Mouse (Mus musculus) cerebellum, adult 2 months (tissue): ENCODE data around the gene Epsti1. TPM values are rescaled to one million over a fixed set of nuclear protein-coding genes. Genes with fewer than 3 reads are reported as not detected.

Experiments used
- DNase-seq, 2 experiments: peaks; one replicate each; pipeline ENCODE4 v3.0.0; 2021
- H3K27ac ChIP-seq: fragments of 200-500 bp; 2 replicates; pipeline ENCODE4 v1.5.1; 2012; ENCODE audit warnings: low read length, control low read depth, inconsistent platforms; ENCODE audit not compliant: insufficient read depth
- H3K27me3 ChIP-seq: fragments of 200-500 bp; 2 replicates; pipeline ENCODE4 v1.6.1; 2012; ENCODE audit warnings: inconsistent platforms, mild to moderate bottlenecking, low read length, moderate library complexity; ENCODE audit not compliant: control insufficient read depth, insufficient read depth
- H3K4me1 ChIP-seq: fragments of 200-500 bp; 2 replicates; pipeline ENCODE4 v1.6.1; 2011; ENCODE audit warnings: low read length; ENCODE audit not compliant: control insufficient read depth, insufficient read depth
- H3K4me3 ChIP-seq: fragments of 200-500 bp; replicated peaks from 2 replicates; pipeline ENCODE3; 2011; ENCODE audit warnings: mild to moderate bottlenecking, low read depth, low read length, control low read depth; ENCODE audit not compliant: insufficient read depth
- CTCF ChIP-seq: fragments of 200-500 bp; IDR thresholded peaks from 2 replicates; pipeline ENCODE4 v1.5.1; 2011; ENCODE audit warnings: low read depth, mild to moderate bottlenecking, control low read depth, low read length, moderate library complexity, borderline replicate concordance; ENCODE audit not compliant: insufficient read depth
- POLR2A ChIP-seq: fragments of 200-500 bp; IDR thresholded peaks from 2 replicates; pipeline ENCODE4 v1.6.1; 2011; ENCODE audit warnings: low read length, control low read depth, borderline replicate concordance; ENCODE audit not compliant: insufficient read depth
- WGBS: fragments of 180-500 bp; shearing (Covaris S2); methylation state at CpG from one replicate; pipeline ENCODE4 v1.1.7; 2018; 5-methylcytosine and 5-hydroxymethylcytosine counted together
- polyA plus RNA-seq: library from polyadenylated mRNA; depleted of rRNA; stranded (reverse); fragments of >200 nt; gene quantifications from 2 replicates; pipeline ENCODE4 v1.2.3, GENCODE M21; 2012

Gene Epsti1
- polyA plus RNA-seq, 1 experiment = 0.28 TPM

DNA sequence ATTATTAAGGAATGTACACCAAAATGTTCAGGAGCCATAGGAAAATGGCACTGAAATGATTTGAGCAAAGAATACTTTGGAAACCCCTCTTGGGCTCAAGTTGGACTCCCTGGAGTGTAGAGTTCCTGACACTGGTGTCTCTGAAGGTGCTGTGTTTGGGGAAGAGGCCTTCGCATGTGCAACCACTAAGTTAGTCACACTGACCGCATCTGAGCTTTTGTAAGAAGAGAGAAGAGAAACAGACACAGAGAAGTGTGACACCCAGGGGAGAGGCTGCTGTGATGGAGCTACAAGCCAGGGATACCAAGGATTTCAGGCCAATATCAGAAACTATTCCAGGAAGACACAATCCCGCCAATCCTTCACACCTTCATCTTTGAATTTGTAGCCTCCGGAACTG, 17.1 kb upstream of the Epsti1 start:
- no peaks in the 10 kb centered on the region for H3K27me3 ChIP-seq
- no peak overlapping the region for H3K27ac ChIP-seq
- TF ChIP-seq CTCF (no peak), POLR2A (no peak)
- WGBS = 88% methylated on average over 4 of the region's 4 CpGs
- H3K4me3 ChIP-seq = no peak overlapping the region
- no peak for DNase-seq
- 0 out of 2 replicates have a peak, but pooled peaks cover 3% of the 10 kb centered on the region for H3K4me1 ChIP-seq

DNA sequence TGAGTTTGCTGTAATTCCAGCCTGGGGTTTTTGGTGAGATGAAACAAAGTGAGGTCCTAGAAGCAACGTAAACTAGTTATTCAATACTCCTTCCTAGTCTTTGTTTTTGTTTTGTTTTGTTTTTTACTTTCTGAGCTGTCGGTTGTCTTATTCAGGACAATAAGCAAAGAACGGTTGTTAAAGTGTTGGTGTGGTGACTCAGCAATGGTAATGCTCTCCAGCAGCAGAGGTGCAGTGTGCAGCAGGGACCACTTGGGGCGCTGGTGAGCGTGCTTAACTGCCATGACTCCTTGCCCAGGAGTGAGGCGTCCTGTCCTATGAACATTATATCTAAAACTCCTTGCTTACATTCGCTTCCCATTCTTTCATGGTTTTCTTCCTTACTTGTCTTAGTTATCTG, 14.1 kb upstream of the Epsti1 start:
- H3K4me1 ChIP-seq = no peaks in the 10 kb centered on the region

DNA sequence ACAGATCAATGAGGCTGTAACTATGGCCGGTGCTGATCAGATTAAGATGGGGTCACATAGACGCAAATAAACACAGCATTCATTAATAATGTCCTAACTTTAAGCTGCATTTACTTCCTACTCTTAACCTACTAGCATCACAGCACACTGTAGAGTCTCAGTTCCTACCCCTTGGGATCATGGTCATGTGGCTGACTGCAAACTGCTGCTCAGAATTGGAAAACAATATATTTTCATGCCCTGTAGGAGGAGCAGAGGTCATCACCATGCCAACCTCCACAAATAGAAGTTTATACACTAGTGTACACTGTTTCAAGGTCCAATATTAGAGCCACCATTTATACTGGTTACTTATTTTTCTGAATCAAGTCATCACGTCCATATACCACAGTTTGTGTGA, 8.1 kb upstream of the Epsti1 start:
- Histone ChIP-seq H3K4me3 (no peak overlapping the region), H3K27ac (no peak overlapping the region), H3K4me1 (no peaks in the 10 kb centered on the region), H3K27me3 (no peaks in the 10 kb centered on the region)
- 94% methylated on average over 3 of the region's 3 CpGs for WGBS
- no peak for DNase-seq
- TF ChIP-seq CTCF = no peak
- no peak for TF ChIP-seq POLR2A

More for the DNA sequence above, 14.1 kb upstream of the Epsti1 start:
- H3K27me3 ChIP-seq = no peaks in the 10 kb centered on the region
- H3K4me3 ChIP-seq = no peak overlapping the region
- no peak for DNase-seq
- TF ChIP-seq CTCF (no peak), POLR2A (no peak)
- no peak overlapping the region for H3K27ac ChIP-seq
- 87% methylated on average over 7 of the region's 7 CpGs for WGBS

DNA sequence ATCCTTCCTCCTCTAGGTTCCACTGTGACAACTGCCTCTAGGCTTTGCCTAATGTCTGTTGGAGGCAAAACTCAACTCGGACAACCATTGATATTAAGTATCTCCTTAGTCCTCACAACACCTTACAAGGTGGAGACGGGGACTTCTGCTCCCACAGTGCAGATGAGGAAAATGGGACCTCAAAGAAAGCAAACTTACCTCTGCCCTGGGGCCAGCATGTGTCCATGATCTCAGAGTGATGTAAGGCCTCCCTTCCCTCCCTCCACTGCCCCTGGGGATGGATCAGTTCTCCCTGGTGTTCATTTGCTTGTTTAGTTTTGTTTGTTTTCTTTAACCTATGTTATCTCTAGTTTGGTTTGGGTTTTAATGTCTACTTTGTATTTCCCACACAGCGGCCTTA, 1.5 kb upstream of the Epsti1 start:
- Histone ChIP-seq H3K27ac (no peak overlapping the region), H3K4me1 (no peaks in the 10 kb centered on the region), H3K4me3 (no peak overlapping the region), H3K27me3 (no peaks in the 10 kb centered on the region)
- no peak for DNase-seq
- TF ChIP-seq POLR2A (no peak), CTCF (no peak)
- WGBS = 97% methylated on average over 3 of the region's 3 CpGs

DNA sequence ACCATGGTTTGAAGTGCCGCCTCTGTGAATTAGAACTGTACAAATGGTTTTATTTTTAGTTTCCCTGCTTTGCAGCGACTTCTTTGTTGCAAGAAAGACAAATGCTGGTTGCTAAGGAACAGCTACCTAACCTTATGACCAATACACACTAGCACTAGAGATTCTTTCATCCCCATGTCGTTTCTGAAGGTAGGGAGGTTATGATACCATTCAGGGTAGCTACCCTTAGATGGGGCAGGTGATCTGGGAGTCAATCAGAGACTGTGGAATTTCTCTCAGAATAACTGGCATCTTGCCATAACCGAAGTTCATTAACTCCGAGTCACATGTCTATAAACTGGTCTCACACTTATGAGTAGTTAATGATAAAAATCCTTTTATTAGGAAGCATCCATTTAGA, 1.4 kb downstream of the Epsti1 start:
- WGBS = 67% methylated on average over 5 of the region's 5 CpGs
- Histone ChIP-seq H3K27me3 (no peaks in the 10 kb centered on the region), H3K27ac (no peak overlapping the region), H3K4me1 (no peaks in the 10 kb centered on the region), H3K4me3 (no peak overlapping the region)
- no peak for DNase-seq
- no peak for TF ChIP-seq CTCF
- no peak for TF ChIP-seq POLR2A

DNA sequence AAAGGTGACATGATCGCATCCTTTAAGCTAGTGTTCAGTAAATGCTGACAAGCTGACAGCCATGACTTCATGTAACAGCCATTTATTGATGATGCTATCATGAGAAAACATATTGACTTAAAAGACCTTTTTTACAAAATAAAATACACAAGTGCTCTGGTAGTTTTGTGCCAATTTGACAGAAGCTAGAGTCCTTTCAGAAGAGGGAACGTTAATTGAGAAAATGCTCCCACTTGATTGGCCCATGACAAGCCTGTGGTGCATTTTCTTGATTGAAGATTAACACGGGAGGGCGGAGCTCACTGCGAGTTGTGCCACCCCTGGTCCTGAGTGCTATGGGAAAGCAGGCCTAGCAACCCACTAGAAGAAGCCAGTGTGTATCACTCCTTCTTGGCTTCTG, 2.5 kb downstream of the Epsti1 start:
- Histone ChIP-seq H3K27me3 (no peaks in the 10 kb centered on the region), H3K27ac (no peak overlapping the region), H3K4me1 (no peaks in the 10 kb centered on the region), H3K4me3 (no peak overlapping the region)
- no peak for TF ChIP-seq CTCF
- TF ChIP-seq POLR2A = no peak
- 89% methylated on average over 5 of the region's 5 CpGs for WGBS
- no peak for DNase-seq

DNA sequence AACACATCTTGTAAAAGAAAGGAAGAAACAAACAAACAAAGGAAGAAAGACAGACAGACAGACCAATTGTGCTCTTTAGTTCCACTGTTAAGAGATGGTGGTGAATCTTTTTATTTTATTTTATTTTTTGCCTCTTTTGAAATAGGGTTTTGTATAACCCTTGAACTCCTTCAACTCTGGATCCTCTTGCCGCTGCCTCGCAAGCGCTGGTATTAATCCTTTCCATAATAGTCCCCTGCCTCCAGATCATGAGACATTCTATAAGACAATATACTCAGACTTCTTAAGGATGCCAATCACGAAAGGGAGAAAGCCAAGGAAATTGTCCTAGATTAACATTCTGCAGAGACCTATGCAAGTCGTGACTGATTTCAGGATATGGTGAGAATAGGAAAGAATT, 11.7 kb downstream of the Epsti1 start:
- no peaks in the 10 kb centered on the region for H3K4me1 ChIP-seq
- no peaks in the 10 kb centered on the region for H3K27me3 ChIP-seq
- no peak for DNase-seq
- no peak for TF ChIP-seq CTCF
- TF ChIP-seq POLR2A = no peak
- 77% methylated on average over 5 of the region's 5 CpGs for WGBS
- no peak overlapping the region for H3K4me3 ChIP-seq
- no peak overlapping the region for H3K27ac ChIP-seq

DNA sequence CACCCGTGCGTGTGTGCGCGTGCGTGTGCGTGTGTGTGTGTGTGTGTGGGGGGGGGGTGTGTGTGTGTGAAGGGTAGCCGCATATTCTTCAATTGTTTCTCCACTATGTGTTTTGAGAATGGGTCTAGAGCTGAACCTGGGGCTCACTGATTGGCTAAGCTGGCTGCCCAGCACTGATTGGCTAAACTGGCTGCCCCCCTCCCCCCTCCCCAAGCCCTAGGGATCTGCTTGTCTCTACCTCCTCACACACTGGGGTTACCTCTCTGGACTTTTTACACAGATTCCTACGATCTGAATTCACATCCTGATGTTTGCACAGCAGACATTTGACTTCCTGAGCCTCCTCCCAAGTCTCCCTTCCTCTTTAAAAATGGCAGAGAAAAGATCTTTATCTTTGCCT, 17.6 kb downstream of the Epsti1 start:
- no peaks in the 10 kb centered on the region for H3K27me3 ChIP-seq
- no peak overlapping the region for H3K4me3 ChIP-seq
- H3K4me1 ChIP-seq = no peaks in the 10 kb centered on the region
- TF ChIP-seq CTCF = no peak
- DNase-seq = no peak
- H3K27ac ChIP-seq = no peak overlapping the region
- 96% methylated on average over 8 of the region's 8 CpGs for WGBS

DNA sequence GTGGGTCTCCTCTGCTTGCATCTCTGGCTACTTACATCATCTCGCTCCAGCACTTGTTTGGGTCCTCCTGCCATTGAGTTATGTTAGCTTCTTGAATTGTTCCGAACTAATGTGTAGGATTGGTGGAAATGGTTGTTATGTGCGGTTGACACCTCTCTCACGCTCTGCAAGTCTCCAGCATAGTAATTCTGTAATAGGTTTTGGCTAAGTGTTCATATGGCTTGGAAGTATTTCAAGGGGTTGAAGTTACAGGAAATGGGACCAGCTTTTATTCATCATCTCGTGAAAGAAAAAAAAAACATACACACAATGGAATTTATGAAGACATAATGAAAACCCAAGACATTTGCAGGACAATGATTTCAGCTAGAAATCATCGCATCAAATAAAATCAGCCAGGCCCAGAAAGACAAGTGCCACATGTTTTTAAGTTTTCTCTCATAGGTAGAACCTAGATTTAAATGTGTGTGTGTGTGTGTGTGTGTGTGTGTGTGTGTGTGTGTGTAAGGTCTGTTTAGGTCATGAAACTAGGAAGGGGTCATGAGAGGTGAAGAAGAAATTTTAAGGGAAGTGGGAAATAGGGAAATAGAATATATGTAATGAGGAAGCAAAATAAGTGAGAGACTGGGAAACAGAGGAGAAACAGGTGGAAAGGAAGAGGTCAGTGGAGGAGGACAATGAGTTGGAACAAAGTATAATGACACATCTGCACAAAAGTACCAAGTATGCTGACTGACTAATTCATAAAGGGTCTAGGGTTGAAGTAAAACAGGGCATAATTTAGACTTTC, 19.2 kb downstream of the Epsti1 start:
- DNase-seq = no peak
- no peak overlapping the region for H3K4me3 ChIP-seq
- no peak overlapping the region for H3K27ac ChIP-seq
- H3K27me3 ChIP-seq = no peaks in the 10 kb centered on the region
- WGBS = 88% methylated on average over 6 of the region's 6 CpGs
- no peaks in the 10 kb centered on the region for H3K4me1 ChIP-seq
- TF ChIP-seq CTCF = no peak
- TF ChIP-seq POLR2A = no peak
